Mouse (Mus musculus) heart, adult 18-20 months (tissue): ENCODE results near the gene Pou2f2. TPM values are rescaled to one million over a fixed set of nuclear protein-coding genes. Genes with fewer than 3 reads are reported as not detected.
A peak's percentile ranks its signal among the peaks of the same experiment; 100 is the strongest.

Source experiments
- DNase-seq, 2 experiments: peaks; one replicate each; pipeline ENCODE4 v3.0.0; 2021 to 2022; ENCODE audit warnings: mixed read lengths in 1 of 2
- long read RNA-seq, 2 experiments: library from polyadenylated mRNA; stranded (forward); transcript quantifications; one replicate each; pipeline ENCODE4 v2.0.0; 2021
- total RNA-seq, 2 experiments: library from RNA; stranded (reverse); gene quantifications; 2 replicates each; pipeline ENCODE4 v1.2.3; 2021

Pou2f2 gene
- 1 to 10 TPM in 1 of 2 experiments, under 1 TPM in 1; 0.25 to 1.5 TPM for total RNA-seq
- long read RNA-seq, experiment 1: 0 reads
- long read RNA-seq, experiment 2: 0 reads

DNA sequence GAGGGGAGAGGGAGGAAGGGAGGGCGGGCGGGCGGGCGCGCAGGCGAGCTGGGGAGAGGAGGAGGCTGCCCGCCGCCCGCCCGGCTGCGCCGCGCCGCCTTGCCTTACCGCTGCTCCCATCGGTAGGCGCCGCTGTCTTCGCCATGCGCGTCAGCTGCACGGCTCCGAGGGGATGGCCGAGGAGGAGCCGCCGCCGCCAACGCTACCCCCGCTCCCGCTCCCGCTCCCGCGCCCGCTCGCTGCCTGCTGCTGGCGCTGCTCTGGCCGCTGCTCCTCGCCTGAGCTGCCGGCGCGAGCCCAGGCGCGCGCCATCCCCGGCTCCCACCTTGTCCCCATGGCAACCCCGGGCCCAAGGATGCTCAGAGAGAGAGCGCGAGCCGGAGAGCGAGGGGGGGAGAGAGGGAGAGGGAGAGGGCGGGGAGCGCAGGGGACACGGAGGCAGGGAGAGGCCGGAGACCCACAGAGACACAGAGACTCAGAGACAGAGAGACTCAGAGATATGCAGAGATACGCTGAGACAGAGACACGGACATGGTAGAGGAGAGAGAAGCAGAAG, at the start of gene Pou2f2:
Gene Pou2f2, minus strand, starts transcription at position 121 of the 556 bp plus-strand sequence.
- DNase-seq: peak; percentile 71 to 77

DNA sequence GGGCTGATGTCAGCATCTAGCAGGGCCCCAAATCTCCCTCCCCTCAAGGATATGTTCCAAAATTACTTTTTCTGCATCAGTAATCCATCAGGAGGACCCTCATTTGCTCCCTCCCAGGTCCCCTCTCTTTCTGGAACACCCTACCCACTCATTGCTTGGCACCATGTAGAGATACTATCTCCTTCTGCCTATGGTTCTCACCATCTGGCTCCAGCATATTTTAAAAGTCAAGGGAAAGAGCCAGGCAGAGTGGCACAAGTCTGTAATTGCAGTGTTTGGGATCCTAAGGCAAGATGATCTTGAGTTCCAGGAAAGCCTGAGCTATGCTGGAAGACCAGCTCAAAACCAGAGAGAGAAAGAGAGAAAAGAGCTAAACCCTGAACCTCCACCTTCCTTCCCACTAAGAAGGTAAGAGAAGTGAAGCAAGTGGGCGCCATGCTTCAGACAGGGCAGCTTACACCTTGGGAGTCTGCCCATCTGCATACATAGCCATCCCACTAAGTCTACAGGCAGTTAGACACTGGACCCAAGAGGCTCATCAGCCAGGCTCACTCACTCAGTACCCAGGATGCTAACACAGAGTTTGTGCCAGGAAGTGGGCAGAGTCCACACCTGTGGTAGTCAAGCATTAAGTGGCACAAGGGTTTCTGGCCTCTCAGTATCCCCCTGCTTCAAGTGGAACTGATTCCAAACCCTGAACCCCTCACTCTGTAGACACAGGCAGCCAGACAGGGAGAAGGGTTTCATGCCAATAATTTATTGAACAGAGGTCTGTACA, 48.2 kb upstream of the Pou2f2 start:
- DNase-seq: no peak

DNA sequence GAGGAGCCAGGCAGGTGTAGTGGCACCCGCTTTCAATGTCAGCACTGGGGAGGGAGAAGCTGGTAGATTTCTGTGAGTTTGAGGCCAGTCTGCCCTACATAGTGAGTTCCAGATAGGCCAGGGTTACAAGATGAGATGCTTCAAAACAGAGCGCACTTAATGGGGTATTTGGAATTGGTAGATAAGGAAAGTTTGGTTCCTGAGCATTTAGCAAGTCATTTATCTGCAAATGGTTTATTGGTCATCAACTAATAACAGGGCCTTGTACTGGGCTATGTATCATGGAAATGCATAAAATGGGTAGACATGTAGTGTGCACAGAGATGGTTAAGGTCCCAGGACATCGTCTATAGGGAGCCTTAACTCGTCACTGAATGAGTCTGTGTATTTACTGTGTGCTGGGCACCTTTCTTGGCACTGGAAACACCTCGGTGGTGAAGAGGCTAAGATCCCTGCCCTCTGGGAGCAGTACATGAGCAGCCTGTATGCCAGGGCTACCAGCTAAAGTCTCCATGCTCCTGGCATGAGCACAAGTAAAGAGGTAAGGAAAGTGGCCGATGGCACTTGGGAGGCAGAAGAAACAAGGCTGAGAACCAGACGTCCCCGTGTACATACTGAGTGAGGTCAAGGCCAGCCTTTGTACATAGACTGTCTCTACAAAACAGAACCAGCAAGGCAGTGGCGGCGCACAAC, 42.9 kb upstream of the Pou2f2 start:
- no peak for DNase-seq

DNA sequence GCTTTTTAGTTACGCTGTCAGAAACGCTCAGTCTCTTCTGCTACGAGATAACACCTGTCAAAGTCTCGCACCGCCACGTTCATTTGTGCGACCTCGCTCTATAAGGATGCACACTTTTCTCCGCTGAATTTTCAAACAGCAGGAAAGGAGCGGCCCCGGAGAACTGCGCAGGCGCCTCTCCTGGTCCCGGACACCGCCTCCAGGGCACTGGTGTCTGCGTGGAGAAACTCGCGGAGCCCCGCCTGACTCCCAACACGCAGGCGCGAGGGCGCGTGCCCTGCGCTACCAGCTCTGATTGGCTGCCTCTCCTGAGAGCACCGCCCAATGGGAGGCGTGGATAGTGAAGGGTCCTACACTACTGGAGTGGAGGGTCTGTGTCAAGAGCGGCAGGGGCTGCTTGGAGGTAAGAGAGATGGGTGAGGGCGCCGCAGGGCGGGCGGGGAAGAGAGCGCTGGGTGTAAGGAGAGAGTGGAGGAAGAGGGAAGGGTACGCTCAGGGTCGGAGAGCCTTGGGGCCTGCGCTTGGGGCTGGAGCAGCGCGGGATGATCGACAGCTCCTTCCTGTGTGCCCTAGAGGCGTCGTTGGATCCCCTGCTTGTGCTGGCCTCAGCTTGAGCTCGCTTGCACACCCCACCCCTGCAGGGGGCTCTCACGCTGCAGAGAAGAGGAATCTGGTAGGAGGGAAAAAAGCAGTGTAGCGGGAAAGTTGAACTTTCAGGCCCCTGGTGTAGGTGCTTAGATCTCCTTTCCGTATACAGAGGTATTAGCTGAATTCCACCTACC, 41.8 kb upstream of the Pou2f2 start, which contains the start of gene Zfp526:
Gene Zfp526, plus strand, starts transcription at position 324 of the 782 bp plus-strand sequence.
- DNase-seq: peak; percentile 98 to 99

DNA sequence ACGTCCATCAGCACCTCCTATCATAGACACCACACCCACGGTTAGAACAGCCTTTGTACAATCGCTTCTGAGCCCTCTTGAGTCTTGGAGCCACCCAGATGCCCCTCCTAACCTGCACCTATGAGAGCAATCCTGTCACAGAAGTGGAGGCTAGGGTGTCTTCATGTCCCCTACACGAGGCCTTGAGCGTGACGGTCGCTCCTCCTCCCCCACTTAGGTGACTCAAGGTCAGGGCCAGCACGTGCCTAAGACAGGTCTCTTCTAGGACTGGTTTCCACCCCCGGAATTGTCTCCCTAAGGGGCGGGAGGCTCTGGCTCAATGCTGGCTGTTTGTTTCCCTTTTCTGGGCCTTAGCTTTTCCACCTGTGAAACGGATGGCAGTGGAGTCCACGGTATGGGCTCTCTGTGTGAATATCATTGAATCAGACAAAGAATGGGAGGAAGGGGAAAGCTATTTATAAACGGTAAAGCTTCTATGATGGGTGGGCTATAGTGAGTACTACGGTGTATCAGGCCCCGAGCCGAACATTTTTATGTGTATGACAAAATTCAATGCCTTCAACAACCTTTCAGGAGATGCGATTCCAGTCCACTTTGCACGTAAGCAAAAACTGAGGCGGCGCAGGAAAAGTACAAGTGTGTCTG, 41.1 kb upstream of the Pou2f2 start, which contains the start of gene Dedd2:
Gene Dedd2, minus strand, starts transcription at position 159 of the 645 bp plus-strand sequence.
- peak; percentile 52 to 73 for DNase-seq

DNA sequence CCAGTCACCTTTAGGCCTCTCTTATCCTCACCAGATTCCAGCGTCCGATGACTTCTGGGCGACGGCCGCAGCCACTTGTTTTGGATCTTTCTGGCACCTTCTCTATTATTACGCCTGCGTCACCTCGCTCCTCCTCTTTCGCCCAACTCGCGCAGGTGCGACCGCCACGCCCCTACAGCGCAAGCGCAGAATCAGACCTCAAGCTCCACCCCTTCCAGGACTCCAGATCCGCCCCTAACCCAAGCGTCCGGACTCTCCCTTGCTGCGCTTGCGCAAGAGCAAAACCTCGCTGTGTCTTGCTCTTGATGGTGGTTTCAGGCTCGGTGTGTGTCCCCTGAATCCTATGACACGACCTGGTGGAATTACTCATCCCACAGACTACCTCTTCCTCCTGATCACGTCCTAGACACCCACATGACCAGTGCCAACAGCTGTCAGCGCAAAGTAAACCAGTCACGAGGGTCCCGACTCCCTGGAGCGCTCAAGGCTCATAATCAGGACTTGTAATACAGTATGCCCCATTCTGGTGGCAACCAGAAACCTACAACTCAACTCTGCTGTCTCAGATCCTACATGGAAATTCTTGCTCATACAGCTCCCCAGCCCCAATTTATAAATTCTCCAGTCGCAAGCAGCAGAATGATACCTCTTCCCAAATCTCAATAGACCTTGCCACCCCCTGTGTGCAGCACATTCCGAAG, 40.4 kb upstream of the Pou2f2 start:
- peak; percentile 98 for DNase-seq

DNA sequence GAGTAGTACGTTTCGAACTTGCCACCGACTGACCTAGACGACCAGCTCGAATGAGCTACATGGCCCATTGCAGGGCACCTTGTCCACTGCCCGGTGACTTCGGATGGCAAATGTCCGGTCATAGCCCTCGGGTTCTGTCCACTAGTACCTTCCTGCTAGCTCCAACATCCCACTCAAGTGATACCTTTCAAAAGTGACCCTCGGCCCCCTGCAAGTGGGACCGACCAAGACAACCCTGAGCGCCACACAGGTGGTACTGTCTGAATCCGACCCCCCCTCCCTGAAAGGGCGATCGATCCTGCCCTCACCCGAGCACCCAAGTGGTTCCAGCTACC, 39.9 kb upstream of the Pou2f2 start:
- DNase-seq: no peak

DNA sequence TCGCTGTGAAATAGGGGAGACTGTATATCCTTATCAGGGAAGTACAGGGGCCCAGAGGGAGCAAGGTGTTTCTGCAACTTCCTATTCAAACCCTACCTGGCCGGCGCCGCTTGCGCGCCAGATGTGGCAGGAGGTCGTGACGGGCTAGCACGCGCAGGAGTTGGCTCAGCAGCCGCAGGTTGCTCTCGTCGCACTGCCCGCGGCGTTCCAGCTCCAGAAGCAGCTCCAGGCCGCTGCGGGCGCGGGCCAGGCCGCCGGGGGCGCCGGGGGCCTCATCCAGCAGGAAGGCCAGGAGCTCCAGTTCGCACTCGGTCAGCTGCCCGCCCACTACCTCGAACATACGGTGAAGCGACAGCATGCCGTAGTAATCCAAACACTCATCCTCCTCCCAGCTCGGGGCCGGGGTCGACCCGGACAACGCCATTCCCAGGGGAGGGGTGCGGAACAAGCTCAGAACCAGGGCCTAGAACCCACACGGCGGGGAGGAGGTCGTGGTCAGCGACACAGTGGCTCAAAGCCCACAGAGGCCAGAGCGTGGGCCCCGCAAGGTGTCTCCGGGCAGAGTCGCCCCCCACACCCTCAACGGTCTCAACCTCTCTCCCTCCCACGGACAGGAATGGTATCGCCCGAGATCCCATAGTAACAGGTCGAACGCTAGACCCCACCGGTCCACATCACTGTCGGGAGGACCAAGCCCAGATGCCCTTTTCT, 39.3 kb upstream of the Pou2f2 start:
- peak; percentile 39 to 43 for DNase-seq

DNA sequence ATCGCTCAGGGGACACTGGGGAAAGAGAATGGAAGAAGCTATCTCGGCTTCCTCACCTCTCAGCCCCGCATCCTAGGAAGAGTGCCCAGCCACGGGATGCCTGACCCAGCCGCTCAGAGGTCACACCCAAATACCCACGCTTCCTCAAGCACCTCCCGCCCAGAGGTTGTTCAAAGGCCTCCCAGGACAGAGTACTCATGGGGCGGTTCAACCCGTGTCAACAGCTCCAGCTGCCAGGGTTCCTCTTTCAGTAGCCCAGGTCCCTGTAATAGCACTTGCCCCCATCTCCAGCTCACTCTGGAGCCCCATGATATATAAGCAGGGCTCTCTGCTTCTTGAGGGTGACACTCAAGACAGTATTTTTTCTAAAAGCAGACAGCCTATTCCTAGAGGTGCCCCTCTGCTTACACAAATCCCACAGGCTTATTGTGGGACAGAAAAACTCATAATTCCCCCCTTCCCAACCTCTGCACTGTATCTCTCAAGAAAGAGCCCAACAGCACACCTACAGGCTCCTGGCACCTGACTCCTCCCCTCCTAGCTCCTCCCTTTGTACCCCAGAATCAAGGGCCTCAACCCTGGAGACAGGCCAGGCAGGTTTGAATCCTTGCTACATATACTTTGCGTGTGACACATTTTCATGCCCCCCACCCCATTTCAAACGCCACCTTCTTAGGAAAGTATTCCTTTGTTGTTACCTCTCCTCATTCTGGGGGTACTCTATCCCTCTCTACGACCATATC, 38.3 kb upstream of the Pou2f2 start:
- no peak for DNase-seq

DNA sequence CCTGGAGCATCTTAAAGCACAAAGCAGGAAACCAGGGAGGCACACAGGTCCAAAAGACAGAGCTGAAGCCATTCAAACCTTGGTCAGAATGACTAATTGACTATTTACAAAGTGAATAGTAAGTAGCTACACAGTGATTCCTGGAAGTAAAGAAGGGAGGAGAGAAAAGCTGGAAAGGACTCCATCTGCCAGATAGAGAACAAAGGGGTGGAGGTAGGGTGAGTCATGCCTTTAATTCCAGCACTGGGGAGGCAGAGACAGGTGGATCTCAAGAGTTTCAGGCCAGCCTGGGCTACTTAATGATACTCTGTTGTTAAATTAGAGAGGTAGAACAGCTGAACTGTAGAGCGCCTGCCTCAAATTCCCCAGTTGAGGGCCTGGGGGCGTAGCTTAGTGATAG, 34.6 kb upstream of the Pou2f2 start:
- no peak for DNase-seq

DNA sequence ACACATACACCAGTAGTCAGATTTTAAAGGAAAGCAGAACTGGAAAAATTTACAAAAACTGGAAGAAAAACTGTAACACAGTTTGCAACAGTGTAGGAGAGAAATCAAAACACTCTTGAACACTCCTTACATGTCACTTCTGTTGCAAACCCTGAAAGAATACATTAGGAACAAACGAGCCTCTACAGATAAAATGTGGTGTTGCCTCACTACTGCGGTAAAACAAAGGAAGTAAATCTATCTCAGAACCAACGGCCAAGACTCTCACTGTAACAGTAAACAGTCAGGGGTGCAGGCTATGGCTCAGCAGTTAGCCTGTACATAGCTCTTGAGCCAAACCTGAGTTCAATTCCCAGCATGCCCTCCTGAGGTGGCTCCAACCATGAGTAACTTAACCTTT, 33.6 kb upstream of the Pou2f2 start:
- no peak for DNase-seq

DNA sequence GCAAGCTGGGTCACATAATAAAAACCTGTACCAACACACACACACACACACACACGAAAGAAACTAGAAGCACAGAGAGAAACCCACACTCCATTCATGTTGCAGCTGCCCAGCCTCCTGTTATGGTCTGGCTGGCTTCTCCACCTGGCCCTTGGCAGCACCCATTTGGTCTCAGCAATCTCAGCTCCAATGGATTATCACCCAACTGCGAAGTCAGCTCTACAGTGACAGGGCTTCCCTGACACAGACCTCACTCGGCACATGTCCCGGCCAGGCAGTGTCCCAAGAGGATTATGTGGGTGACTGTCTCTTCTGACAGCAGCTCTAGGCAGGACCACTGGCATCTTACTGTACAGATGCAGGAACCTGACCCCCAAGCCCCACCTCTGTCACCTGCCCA, 31.0 kb upstream of the Pou2f2 start:
- peak in 1 of 2 experiments; percentile 43 for DNase-seq

DNA sequence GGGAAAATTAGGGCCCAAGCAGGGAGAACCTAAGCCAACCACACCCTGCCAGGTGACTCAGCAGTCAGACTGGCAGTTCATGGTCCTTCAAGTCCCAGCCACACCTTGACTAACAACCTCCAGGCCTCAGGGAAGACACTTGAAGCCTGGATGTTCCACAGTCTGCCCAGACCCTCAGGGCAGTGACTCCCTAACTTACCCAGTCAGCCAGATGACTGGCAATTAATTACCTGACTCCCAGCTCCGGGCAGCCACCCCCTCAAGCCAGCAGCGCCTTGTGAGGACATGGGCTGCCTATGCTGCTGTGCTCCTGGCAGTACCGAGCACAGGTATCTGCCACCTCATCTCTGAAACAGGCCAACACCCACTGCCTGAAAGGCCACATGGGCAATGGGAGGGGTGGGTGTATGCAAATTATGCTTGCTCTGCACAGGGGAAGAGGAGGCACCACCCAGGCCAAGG, 29.7 kb upstream of the Pou2f2 start:
- no peak for DNase-seq

DNA sequence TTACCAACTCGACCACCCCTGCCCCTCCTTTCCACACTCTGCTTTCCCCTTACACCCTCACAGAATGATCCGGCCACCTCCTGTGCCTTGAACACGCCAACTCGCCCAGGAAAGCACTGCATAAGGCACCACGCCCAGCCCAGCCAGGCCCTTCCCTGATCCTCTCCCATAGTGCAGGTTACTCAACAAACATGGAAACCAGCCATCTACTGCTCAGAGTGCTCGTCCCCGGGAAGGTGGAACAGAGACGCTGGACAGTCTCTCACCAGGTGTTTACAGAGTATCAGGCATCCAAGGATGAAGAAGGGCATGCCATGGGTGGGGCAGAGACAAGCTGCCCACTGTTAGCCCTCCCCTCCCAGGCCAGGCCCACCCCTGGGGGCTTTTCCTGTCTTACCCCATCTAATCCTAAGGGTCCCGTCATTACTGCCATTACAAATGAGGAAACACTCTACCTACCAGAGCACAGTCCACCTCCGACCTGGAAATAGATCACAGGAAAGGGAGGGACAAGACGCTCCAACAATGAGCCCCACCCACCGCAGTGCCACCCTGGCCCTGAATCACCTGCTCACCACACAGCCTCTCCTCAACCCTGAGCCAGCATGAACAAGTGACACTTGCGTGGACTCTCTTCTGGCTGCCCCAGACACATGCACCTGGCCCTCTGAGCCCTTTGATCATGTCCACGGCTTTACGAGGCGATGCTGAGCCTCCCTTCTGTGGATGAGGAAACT, 26.7 kb upstream of the Pou2f2 start:
- peak; percentile 35 to 40 for DNase-seq

DNA sequence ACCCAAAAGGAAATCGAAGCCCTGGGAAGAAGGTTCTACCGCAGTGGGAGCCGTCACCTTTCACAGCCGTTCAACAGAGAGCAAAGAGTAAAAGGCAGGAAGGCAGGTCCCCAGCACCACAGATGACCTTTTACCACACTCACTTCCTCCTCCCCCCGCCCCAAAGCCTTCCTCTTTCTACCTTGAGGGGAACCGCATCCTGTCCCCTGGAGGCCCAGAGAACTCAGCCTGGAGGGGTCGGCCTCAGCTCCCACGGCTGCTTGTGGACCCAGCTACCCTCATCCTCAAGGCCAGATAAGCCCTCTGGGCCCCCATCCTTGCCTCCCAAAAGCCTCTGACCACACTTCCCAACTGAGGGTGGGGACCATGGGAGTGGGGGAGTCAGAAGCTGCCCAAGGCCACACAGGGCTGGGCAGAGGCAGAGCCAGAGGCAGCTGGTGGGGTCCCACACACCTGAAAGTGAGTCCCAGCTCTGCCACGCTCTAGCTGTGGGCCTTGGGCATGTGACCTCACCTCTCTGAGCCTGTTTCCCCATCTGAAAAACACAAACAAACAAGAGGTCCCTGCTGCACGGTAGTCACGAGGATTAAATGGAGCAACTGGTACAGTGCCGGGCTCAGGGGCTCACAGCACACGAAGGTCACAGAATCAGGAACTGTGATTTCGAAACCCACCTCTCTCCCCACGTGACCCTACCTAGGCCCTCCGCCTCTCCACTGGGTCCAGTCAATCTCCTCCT, 26.0 kb upstream of the Pou2f2 start:
- DNase-seq: peak in 1 of 2 experiments; percentile 31

DNA sequence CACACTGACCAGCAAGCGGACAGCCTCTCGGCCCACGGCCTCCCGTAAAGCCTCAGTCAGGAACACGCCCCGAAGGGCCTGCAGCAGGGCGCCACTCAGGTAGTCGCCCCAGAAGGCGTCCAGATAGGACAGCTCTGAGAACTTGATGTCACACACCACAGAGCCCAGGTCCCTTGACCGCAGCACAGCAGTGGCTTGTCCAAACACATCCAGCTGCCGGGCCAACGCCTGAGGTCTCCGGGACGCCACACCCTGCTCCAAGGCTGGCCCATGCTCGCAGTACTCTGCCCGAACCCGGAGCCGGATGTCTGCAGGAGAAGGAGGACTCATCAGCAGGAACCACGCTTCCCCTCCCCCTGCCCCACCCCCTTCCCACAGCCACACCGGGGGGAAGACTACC, 24.1 kb upstream of the Pou2f2 start:
- no peak for DNase-seq

DNA sequence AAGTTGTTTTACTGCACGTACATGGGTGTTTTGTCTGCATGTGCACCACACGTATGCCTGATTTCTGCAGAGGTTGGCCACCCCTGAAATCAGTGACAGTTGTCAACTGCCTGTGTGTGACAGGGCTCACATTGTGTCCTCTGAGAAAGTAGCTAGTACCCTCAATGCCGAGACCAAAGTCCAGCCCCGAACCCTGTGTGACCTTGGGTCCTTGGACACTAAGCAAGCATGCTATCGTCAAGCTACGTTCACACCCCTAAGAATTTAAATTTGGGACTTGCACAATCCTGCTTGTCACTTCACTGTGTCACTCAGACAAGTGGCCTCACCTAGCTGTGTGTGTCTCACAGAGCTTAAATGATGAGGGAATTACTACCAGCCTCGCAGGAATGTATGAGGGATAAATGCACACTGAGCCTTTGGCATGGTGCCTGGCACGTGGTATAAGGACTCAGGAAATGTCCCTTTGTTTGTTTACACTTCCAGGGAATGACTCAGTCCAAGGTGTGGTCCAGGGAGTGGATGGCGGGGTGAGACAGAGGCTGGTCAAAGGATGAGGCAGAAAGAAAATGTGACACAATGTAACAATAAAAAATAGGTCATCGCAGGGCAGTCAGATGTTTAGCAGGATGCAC, 18.0 kb upstream of the Pou2f2 start:
- no peak for DNase-seq

DNA sequence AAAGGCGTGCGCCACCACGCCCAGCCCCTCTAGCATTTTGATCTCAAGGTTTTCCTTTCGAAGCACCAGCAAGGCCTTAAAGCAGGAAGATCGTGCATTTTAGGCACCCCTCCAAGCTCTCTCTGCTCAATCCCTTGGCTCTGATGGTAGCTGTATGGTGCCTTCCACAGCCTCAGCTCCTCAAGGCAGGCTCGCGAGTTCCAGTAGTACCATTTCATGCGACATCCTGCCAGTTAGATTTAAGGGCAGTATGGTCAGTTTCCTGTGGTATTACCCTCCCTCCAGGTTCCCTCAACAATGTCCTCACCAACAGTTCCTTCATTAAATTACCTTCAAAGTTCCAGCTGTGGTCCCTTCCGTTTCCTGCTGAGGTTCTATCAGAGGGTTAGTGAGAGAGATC, 16.6 kb upstream of the Pou2f2 start:
- DNase-seq: no peak
